Mouse (Mus musculus): ENCODE measurements around the gene Sec14l1.
A peak's percentile ranks its signal among the peaks of the same experiment; 100 is the strongest.

Sec14l1 gene

GRCm38 (mm10) chr11:117088271-117088991, 26.5 kb upstream of the Sec14l1 start:
- DNase-seq = no peak

- DNase-seq = no peak
These were observed 25.1 kb upstream of the Sec14l1 start for GRCm38 (mm10) chr11:117089673-117090419.

- no peak for DNase-seq
These were observed 23.6 kb upstream of the Sec14l1 start for GRCm38 (mm10) chr11:117091406-117091805.

GRCm38 (mm10) chr11:117091845-117092244, 23.1 kb upstream of the Sec14l1 start:
- DNase-seq = no peak

GRCm38 (mm10) chr11:117092711-117093110, 22.3 kb upstream of the Sec14l1 start:
- no peak for DNase-seq

GRCm38 (mm10) chr11:117093900-117094552, 20.9 kb upstream of the Sec14l1 start:
- DNase-seq = no peak

- no peak for DNase-seq
These were observed 20.3 kb upstream of the Sec14l1 start for GRCm38 (mm10) chr11:117094646-117095045.

GRCm38 (mm10) chr11:117097021-117097420, 17.9 kb upstream of the Sec14l1 start:
- no peak for DNase-seq

GRCm38 (mm10) chr11:117098155-117098554, 16.8 kb upstream of the Sec14l1 start:
- DNase-seq = no peak

- DNase-seq = no peak
These were observed 16.2 kb upstream of the Sec14l1 start for GRCm38 (mm10) chr11:117098784-117099183.

- no peak for DNase-seq
These were observed 15.6 kb upstream of the Sec14l1 start for GRCm38 (mm10) chr11:117099372-117099771.

GRCm38 (mm10) chr11:117101351-117101921, 13.5 kb upstream of the Sec14l1 start:
- DNase-seq = peak; percentile 69

GRCm38 (mm10) chr11:117101925-117102717, 12.8 kb upstream of the Sec14l1 start:
- DNase-seq = peak; percentile 82

GRCm38 (mm10) chr11:117103523-117103922, 11.4 kb upstream of the Sec14l1 start:
- no peak for DNase-seq

GRCm38 (mm10) chr11:117104044-117104757, 10.8 kb upstream of the Sec14l1 start:
- peak; percentile 72 for DNase-seq

GRCm38 (mm10) chr11:117105315-117105714, 9.7 kb upstream of the Sec14l1 start:
- no peak for DNase-seq

GRCm38 (mm10) chr11:117105850-117106249, 9.1 kb upstream of the Sec14l1 start:
- peak; percentile 75 for DNase-seq

- no peak for DNase-seq
These were observed 8.2 kb upstream of the Sec14l1 start for GRCm38 (mm10) chr11:117106633-117107334.

GRCm38 (mm10) chr11:117107837-117108236, 7.1 kb upstream of the Sec14l1 start:
- no peak for DNase-seq

- peak; percentile 66 for DNase-seq
These were observed 6.4 kb upstream of the Sec14l1 start for GRCm38 (mm10) chr11:117108595-117108994.
